Mouse (Mus musculus) kidney, embryonic 14.5 days (tissue): Measurements from ENCODE around the gene Stk4. TPM values are rescaled to one million over a fixed set of nuclear protein-coding genes. Genes with fewer than 3 reads are reported as not detected.

Source experiments
- ATAC-seq: fragments of 200-750 bp; cut with Nextera tagmentation; 2 replicates; pipeline ENCODE4 v1.8.0; 2017; ENCODE audit warnings: moderate number of reproducible peaks, mild to moderate bottlenecking, moderate TSS enrichment, moderate library complexity; ENCODE audit not compliant: low FRiP score, low TSS enrichment
- H3K27ac ChIP-seq: fragments of 300-500 bp; sonication (generic); 2 replicates; pipeline ENCODE4 v1.5.1; 2014; ENCODE audit warnings: low read depth, mild to moderate bottlenecking, low read length, moderate library complexity, mixed read lengths
- H3K27me3 ChIP-seq: fragments of 300-500 bp; sonication (generic); 2 replicates; pipeline ENCODE4 v1.6.1; 2014; ENCODE audit warnings: mild to moderate bottlenecking, low read length; ENCODE audit not compliant: control insufficient read depth, insufficient read depth
- H3K36me3 ChIP-seq: fragments of 300-500 bp; sonication (generic); 2 replicates; pipeline ENCODE4 v1.6.1; 2014; ENCODE audit warnings: low read length, mixed read lengths; ENCODE audit not compliant: control insufficient read depth, insufficient read depth
- H3K4me1 ChIP-seq: fragments of 300-500 bp; sonication (generic); 2 replicates; pipeline ENCODE4 v1.6.1; 2014; ENCODE audit warnings: low read length, mixed read lengths; ENCODE audit not compliant: control insufficient read depth, insufficient read depth
- H3K4me2 ChIP-seq: fragments of 300-500 bp; sonication (generic); replicated peaks from 2 replicates; pipeline ENCODE4 v1.6.1; 2014; ENCODE audit warnings: low read depth, mild to moderate bottlenecking, low read length
- H3K4me3 ChIP-seq: fragments of 300-500 bp; sonication (generic); 2 replicates; pipeline ENCODE4 v1.5.1; 2014; ENCODE audit warnings: mild to moderate bottlenecking, low read length
- H3K9ac ChIP-seq: fragments of 300-500 bp; sonication (generic); 2 replicates; pipeline ENCODE4 v1.6.1; 2014; ENCODE audit warnings: low read depth, mild to moderate bottlenecking, low read length, moderate library complexity
- H3K9me3 ChIP-seq: fragments of 300-500 bp; sonication (generic); 2 replicates; pipeline ENCODE4 v1.6.1; 2016; ENCODE audit warnings: low read length; ENCODE audit not compliant: control insufficient read depth
- WGBS: fragments of 180-500 bp; shearing (Covaris S2); extraction: QIAGEN DNeasy Blood & Tissue Kit; methylation state at CpG from one replicate; pipeline ENCODE4 v1.1.7; 2014; 5-methylcytosine and 5-hydroxymethylcytosine counted together
- polyA plus RNA-seq: library from polyadenylated mRNA; unstranded; fragments of >200 nt; fragmentation: Nextera tagmentation; extraction: Ambion mirVana; gene quantifications from 2 replicates; pipeline ENCODE4 v1.2.1, GENCODE M21; 2014

Gene Stk4
- polyA plus RNA-seq, 1 experiment from 2014 or later: 36.5 TPM

- no peak within 1 kb of the TSS for H3K27ac ChIP-seq
- no peak within 1 kb of the TSS for H3K4me2 ChIP-seq
- H3K4me3 ChIP-seq: no peak within 1 kb of the TSS
- whole genome bisulfite sequencing: 72% methylated on average over 20 of the region's 20 CpGs
- H3K36me3 ChIP-seq: no peaks in the 10 kb centered on the region
- ATAC-seq: no peak
- H3K9ac ChIP-seq: no peak within 1 kb of the TSS
- H3K4me1 ChIP-seq: no peaks in the 10 kb centered on the region
- H3K9me3 ChIP-seq: no peaks in the 10 kb centered on the region
- no peaks in the 10 kb centered on the region for H3K27me3 ChIP-seq
Observed at GRCm38 (mm10) chr2:164199626-164200327, 129.7 kb downstream of the Stk4 start, which contains the start of gene Wfdc15a. Wfdc15a (minus strand) TSS chr2:164200130.

Other genes starting within 250 kb of the Stk4 start
- gene Ccn5, start 249.5 kb upstream of the Stk4 start, polyA plus RNA-seq: 0.11 and 0.28 TPM in 2 replicates
- gene Kcnk15, start 216.7 kb upstream of the Stk4 start, polyA plus RNA-seq: not detected in 2 replicates
- 0.51 and 0.70 TPM in 2 replicates for gene Rims4, start 151.6 kb upstream of the Stk4 start, polyA plus RNA-seq
- gene Ywhab, start 75.4 kb upstream of the Stk4 start, polyA plus RNA-seq: 217 and 305 TPM in 2 replicates
- 2.7 and 3.4 TPM in 2 replicates for gene Pabpc1l, start 44.9 kb upstream of the Stk4 start, polyA plus RNA-seq
- 63.4 and 70.5 TPM in 2 replicates for gene Tomm34, start 847 bp downstream of the Stk4 start, polyA plus RNA-seq
- 0.16 TPM in 1 of 2 replicates, not detected in the other for gene Kcns1, start 100.8 kb downstream of the Stk4 start, polyA plus RNA-seq
- not detected in 2 replicates for gene Wfdc5, start 112.4 kb downstream of the Stk4 start, polyA plus RNA-seq
- not detected in 2 replicates for gene Wfdc12, start 120.3 kb downstream of the Stk4 start, polyA plus RNA-seq
- not detected in 2 replicates for gene Wfdc15a, start 129.8 kb downstream of the Stk4 start, polyA plus RNA-seq
- 76.1 and 106 TPM in 2 replicates for gene Wfdc15b, start 151.3 kb downstream of the Stk4 start, polyA plus RNA-seq
- not detected in 2 replicates for gene Svs2, start 168.1 kb downstream of the Stk4 start, polyA plus RNA-seq
- gene Svs3b, start 186.3 kb downstream of the Stk4 start, polyA plus RNA-seq: not detected in 2 replicates
- gene Svs4, start 208.1 kb downstream of the Stk4 start, polyA plus RNA-seq: not detected in 2 replicates
- not detected in 2 replicates for gene Svs3a, start 218.9 kb downstream of the Stk4 start, polyA plus RNA-seq
- not detected in 2 replicates for gene Svs6, start 246.4 kb downstream of the Stk4 start, polyA plus RNA-seq